Mouse (Mus musculus) T-helper 2 cell (primary cell): ENCODE measurements around the gene Panx3.

Experiments
- in situ Hi-C: fragments of 300-600 bp; cut with MboI, MseI; formaldehyde crosslinking; loops from one replicate; pipeline ENCODE4 v1.15.1; 2025; ENCODE audit warnings: high pct_unique_total_duplicates

The Panx3 gene

DNA sequence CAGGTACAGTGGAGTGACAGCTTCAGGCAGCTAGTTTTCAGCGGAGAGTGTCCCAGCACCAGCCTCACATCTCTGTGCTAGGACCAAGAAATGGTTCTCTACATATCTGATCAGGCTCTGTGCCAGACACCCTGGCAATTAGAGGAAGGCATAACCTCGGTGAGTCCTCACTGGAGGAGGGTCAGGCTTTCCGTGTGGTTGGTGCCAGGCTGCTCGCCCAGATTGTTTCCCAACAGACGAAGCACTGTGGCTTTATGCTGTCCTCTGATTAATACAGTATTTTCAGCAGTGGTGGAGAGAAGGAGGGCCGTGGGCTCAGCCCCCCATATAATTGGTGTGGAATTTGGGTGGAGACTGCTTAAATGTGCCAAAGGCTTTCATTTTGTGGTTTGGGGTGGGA is at the start of gene Panx3:
Panx3 (minus strand) TSS at position 121 of the 400 bp plus-strand sequence.
- in situ Hi-C loops = no loop called here

DNA sequence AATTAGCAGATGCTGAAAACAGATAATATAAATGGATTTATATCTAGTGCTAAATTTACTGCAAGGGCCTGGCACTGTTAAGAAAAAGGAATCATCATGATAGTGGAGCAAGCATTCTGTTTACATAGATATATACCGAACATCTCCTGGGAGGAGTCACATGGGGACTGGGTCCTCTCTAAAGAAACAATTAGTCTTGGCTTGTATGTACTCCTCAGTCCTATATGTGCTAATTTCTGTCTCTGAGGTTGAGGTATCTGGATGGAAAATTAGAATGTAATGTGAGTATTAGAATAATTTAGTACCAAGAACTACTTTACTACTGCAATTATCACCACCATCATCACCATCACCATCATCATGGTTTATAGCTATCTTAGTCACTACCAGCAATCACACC is 47.1 kb upstream of the Panx3 start, which contains the start of gene Olfr160:
Olfr160 (minus strand) TSS at position 101 of the 400 bp plus-strand sequence.
- in situ Hi-C loops = no loop called here

DNA sequence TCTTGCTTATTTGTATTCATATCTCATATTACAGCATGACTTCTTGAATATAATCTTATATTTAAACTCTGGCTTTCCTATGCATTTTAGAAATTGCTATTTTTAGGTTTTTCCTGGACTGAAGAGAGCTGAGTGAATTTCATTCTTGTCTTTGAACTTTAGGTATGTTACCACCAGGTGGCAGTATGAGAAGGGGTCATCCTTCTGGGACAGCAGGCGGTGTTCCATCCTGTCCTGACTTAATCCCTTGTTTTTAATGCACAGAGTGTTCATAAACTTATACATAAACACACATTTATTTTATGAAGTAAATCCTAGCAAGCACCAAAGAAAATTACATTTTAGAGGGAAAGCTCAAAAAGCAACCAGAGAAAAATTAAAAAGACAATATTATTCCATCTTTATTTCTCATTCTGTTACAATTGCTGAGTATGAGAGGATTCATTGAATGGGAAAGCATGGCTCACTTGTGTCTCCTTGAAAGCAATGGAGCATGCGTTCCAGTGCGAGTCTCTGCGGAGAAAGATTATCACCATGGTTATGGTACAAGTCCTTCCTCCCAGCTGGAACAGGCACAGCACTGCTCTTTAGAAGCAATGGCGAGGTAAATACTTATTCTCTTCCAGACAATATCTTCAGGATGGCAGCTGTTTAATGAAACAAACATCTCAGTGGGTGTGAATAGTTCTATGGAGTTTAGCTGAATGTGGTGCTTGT is 21.1 kb upstream of the Panx3 start:
- in situ Hi-C loops = loop anchor here (10.0 kb wide), 1 partner anchor 235 kb away; no protein-coding TSS in a partner anchor

DNA sequence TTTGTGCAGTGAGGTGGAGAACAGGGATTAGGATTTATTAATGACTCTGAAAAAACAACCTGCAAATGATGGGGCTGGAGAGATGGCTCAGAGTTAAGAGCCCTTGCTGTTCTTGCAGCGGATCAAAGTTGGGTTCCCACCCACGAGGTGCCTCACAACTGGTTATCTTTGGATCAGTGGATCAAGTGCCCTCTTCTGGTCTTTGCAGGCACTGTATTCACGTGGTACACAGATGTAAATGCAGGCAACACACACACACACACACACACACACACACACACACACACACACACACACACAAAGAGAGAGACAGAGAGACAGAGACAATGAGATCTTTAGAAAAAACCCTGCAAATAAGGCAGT is 18.9 kb upstream of the Panx3 start:
- in situ Hi-C loops = no loop called here

DNA sequence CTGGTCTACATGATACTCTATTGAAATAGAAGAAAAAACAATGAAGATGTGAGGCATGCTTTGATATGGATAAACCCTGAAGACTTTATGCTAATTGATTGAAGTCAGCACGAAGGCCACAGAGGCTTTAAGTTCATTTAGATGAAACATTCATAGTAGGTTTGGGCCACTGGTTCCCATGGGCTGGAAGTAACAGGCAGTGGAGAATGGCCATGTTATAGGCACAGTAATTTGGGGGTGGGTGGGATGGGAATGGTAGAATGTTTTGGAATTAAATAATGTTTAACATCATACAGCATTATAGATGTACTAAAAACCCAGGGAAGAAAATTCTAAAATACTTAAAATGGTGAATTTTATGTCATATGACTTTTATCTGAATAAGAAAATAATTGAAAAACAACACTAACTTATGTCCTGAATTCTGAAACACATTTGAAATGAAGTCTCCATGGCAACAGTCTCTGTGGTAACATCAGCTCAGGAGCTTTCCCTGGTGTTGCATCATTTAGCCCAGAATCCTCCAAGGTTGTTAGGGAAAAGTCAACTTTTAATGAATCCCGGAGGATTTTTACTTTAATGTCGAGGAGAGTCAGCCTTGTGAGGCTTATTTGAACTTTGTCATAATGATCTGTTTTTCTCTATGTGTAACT is 18.4 kb upstream of the Panx3 start:
- in situ Hi-C loops = no loop called here

DNA sequence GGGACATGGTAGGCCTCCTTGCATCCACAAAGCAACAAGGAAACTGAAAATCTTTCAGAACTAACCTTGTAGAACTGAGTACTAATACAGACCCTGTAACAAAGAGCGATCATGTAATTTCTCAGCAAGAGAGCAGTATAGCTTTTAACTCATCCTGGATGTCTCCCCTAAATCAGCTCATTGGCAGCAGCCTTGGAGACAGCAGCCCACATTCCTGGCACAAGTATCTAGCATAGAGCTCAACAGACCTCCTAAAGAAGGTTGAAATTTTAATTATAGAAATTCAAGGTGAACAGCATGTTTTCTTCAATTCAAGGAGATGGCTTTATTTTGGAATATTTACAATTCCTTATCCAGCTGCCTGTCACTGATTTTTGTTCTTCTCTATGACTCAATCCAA is 12.1 kb upstream of the Panx3 start:
- in situ Hi-C loops = no loop called here

DNA sequence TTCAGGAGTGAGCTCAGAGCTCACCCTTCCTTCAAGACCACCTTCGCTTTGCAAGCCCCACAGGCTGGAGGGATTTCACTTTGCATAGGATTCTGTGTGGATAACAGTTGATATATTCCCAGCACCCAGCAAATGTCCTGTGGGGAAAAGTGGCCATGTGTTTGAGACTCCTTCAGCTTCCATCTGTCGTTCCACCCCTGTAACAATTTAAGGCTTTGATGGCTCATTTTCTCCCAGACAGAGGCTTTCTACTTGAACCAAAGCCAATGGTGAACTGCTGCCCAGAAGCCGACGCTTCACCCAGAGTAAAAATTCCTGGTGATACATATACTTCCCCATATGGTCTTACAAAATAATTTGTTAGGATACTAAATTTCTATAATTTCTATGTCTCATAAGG is 6.3 kb upstream of the Panx3 start:
- in situ Hi-C loops = no loop called here

DNA sequence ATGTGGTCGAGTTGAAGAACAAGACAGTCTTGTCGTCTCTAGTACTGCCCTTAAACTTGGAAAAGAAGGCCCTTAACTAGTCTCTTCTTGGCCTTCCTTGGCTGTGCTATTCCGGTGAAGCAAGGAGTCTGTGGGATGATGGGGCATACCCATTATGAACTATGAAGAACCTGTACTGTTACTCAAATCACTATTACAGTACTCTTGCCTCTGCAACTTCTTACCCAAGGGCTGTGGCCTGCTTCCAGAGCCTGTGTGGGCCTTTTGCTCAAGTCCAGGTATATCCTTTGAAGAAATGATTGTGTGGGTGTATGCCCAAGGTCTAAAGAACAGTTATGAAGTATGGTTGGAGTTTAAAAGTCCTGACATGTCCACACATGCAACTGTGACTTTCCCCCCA is 1.2 kb upstream of the Panx3 start:
- in situ Hi-C loops = no loop called here

DNA sequence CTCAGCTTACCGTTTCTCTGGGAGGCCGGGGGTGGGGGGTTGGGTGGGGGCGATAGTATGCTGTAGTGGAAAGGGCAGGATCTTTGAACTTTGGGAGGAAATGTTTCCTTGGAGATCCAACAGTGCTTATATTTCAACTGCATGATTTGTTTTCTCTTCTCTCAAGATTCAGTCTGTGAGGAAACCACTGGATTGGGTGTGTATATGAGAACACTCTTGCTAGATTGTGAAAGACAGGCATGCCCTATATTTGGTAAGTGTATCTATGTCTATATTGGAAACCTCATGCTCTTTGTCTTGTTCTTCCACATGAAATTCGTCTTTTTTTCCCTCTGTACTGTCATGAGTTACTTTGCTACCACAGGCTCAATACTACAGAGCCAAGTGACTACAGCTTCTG is 643 bp upstream of the Panx3 start:
- in situ Hi-C loops = no loop called here

DNA sequence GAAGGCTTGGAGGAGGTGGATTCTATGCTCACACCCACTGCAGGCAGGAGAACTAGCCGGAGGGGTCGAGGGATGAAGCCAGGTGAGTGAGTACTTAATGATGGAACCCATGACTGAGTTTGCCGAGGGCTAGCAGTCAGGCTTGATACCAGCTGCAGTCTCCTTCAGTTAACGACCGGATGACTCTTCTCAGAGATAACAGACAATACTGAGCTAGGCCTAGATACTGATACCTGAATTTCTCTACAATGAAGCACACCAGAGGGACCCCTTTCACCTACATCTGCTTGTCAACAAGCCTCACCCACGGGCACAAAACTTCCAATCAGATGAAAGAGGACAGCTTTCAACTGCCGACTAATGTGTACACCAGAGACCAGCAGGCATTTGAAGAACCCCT is 3.0 kb downstream of the Panx3 start:
- in situ Hi-C loops = no loop called here

DNA sequence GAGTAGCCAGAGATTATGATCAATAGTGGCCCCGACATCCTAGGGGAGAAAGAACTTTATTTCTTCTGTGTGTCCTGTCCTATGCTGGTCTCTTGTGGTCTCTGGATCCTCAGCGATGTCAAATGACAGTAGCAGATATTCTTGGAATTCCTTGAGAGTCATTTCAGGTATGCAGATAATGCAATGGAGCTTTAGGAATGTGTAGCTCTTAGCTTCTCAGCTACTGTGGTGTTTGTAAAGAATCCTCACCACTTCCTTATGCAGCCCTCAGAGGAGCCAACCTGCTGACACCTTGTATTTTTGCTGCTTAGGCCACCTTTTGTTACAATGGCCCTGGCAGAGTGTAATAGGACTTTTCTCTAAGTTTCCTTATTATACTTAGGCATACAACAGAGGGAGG is 4.4 kb downstream of the Panx3 start:
- in situ Hi-C loops = no loop called here

DNA sequence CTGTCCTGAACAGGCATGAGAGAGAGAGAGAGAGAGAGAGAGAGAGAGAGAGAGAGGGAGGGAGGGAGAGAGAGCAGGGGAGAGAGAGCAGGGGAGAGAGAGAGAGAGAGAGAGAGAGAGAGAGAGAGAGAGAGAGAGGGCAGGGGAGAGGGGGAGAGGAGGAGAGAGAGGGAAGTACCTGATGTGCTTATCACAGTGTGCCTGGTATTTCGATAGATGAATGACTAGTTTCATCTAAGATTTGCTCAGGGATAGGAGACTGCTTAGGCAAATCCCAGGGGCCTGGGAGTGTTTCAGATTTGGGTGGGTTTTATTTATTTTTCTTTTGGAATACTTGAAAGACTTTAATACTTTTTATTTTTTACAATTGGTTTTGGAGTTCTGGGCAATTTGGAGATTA is 5.8 kb downstream of the Panx3 start:
- in situ Hi-C loops = no loop called here

DNA sequence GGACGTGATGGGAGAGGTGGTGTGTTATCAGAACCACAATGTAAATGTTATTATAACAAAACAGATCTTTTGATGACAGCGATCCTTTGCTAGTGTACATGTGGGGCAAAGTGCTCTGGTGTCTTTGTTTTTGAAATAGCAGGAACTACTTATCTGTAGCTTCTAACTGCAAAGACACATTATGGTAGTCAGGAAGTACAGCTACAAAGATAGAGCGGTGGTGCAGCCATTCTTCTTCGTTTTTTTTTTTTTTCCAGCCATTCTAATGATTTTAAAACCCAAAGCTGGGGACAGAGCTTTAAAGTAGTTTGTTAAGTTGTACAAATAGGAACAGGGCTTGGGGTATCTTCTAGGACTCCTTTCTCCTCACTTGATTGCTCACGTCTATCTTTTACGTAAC is 9.6 kb downstream of the Panx3 start:
- in situ Hi-C loops = no loop called here

DNA sequence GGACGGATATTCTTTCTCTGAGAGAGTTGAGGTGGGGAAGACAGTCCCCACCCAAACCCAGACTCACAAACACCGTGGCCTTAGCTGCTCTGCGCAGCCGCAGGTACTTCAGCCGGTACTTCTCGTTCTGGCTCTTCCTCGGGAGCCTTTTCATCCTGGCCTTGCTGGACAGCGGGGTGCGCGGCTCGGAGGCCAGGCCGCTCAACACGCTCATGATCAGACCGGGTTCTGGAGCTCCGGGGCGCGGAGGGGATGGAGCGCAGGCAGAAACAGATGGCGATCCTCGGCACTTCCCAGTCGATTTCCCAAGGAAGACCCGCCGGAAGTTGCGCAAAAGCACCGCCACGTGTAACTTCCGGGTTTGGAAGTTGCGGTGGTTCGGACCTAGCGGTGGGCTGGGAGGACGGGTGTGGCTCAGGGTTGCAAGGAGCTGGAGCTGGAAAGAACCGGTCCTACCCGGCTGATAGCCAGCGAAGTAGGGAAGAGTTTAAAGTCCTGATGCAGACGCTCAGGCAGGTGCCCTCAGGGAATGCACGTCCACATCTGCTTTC is 12.0 kb downstream of the Panx3 start, which contains the start of gene Tbrg1:
Tbrg1 (minus strand) TSS at position 382 of the 551 bp plus-strand sequence.
- in situ Hi-C loops = no loop called here

DNA sequence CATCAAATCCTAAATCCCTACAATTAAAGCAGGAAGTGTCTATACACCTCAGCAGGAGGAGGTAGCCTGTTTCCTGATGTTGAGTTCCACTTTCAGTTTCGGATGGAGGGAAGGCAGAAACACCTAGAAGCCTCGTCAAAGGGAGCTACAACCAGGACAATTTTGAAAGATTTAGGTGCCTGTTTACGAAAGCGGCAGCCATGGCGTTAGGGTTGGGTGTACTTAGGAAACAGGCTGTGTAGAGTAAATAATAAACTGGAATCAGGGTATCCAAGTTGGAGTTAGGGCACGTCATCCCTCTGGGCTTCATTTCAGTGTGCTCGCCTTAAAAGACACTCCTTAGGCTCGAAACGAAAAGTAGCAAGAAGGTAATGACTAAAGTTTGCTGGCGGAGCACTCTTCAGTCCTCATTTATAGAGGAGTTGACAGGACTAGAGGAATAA is 12.6 kb downstream of the Panx3 start:
- in situ Hi-C loops = no loop called here

DNA sequence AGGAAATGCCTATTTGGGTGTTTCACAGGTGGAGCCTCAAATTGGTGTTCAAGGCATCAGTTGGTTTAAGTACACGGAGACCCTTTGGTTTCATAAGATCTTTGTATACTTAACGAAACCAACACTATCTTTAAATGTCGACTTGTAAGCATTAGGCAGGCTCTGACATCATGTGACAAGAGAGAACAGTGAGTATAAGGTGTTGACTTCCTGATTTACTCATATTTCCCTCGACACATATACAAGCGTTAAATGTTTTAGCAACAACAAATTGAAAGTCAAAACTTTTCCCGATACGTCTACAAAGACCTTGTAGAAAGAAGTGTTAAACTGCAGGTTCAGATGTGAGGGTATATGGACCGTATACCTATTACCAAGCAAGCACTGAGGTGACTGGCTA is 13.1 kb downstream of the Panx3 start:
- in situ Hi-C loops = no loop called here

DNA sequence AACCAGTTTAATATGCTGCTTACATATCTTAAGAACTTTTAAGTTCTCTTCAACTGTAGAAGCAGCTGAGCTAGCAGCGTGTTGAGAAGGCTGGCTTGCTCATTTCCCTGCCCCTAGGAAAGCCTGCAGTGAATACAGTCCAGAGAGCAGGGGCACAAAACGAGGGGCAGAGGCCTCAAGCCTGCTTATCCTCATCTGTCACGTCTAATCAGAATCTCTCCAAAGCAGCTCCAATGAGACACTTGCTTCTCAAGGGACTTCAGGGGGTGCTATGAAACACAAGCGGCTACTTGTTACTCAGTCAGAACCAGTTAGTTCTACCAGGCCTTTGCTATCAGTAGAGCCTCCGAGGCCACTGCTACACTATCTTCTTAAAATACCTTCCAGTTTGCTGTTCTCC is 15.2 kb downstream of the Panx3 start:
- in situ Hi-C loops = no loop called here

DNA sequence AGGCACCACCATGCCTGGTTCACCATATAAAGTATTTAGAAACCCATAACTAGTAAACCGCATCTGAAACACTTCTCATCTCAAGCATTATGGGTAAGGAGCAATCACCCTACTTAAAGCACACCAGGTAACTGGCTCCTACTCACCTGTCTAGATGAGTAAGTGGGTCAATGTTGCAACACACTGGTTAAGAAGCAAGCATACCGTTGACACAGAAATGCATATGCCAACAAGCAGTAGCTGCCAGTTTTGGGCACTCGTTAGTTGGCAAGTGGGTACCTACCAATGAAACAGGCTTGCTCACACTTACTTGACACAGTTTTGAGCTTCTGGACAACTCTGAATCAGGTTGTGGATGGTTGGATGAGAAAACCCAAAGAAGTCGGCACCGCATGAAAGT is 18.4 kb downstream of the Panx3 start:
- in situ Hi-C loops = no loop called here

DNA sequence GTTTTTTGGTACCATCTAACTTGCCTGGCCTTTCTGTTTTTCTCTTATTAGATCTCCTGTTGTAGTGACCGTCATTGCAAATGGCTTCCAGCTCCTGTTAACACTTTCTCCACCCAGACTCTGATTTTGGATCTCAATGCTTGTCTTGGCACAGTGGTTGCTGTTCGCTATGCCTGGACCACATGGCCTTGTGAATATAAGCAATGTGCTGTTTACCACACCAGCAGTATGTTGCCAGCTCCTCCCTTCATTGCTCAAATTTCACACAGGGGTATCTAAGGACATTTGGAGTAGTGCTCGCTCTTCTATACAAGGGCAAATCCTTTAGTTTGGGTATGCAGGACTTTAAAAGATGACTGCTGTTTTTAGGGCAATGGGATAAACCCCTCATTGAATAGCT is 22.8 kb downstream of the Panx3 start:
- in situ Hi-C loops = no loop called here

DNA sequence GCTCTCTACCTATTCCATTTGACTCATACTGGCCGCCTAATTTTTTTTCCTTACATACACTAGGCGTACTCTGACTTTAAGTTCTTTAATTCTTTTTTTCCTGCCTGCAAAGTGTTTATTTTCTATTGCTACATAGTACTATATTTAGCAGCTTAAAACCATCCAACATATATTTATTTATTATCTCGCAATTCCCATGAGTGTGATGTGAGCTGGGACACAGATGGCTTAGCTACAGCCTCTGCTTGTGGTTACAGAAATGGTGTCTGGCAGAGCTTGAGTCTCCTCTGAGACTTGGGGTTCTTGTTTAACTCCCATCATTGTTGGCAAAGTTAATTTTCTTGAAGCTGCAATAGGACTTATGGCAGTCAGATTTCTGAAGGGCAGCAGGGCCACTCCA is 30.3 kb downstream of the Panx3 start:
- in situ Hi-C loops = no loop called here

DNA sequence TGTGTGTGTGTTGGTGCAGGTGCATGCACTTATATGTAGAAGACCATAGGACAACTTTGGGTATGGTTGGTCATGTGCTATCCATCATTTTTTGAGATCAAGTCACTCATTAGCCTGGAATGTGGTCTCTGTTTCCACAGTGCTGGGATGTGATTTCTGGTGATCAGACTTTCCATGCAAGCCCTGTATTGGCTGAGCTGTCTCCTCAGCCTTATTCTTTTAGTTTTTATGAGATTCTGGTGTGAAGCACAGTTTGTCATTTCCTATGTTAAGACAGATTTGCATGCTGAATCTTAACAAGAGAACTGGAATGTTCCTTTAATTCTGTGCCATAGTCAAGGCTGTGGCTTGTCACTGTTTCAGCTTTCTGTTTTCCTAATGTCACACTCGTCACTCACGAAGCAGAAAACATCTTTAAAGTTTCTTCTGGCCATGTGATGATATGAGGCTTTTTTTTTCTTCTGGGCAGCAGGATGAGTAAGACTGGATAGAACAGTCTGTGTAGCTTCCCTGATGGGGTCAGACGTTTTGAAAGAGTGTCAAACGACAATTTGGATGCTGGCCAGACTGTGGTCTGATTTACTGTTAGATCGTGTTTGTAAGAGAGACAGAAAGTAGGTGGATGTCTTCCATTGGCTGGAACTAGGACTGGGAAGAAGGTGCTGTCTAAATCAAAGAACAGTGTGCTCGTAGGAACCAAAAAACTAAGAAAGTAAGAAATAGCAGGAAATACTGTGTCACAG is 32.1 kb downstream of the Panx3 start:
- in situ Hi-C loops = no loop called here

DNA sequence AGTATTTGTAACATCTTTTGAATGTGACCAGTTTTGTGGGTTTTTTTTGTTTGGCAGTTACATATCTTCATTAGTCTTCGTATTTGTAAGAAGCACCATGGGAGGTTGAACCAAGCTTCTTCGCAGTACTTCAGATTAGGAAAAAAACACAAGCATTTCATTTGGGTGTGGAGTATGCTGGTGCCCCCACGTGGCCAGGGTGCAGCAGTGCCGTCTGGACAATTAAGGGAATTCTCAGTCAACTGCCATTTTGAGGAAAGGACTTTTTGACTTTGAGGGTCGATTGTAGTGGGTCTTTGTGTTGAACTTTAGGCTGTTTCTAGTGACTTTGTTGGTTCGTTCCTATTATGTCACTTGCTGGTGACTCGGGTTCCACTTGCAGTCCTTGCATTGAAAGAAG is 32.7 kb downstream of the Panx3 start:
- in situ Hi-C loops = no loop called here
